In genomic region chr4:98243941-98244929, GRCm38 (mm10) we compare ENCODE assay signal across 8 mouse cellular contexts.
A peak's percentile ranks its signal among the peaks of the same experiment; 100 is the strongest.
DNase-seq lines count a peak whose midpoint lies in the region; ATAC-seq and TF ChIP-seq lines count a peak whose summit lies in the region.

No protein-coding gene starts in this region.

- H3K9ac ChIP-seq in embryonic facial prominence, embryonic 14.5 days (ENCODE audit: low read depth, low read length), result no peak overlapping the region
- no peak overlapping the region for H3K9ac ChIP-seq in heart, embryonic 15.5 days
- no peak overlapping the region for H3K9ac ChIP-seq in kidney, embryonic 14.5 days (ENCODE audit: low read depth, low read length)
- no peak overlapping the region for H3K9ac ChIP-seq in limb, embryonic 15.5 days

- H3K27me3 ChIP-seq in embryonic facial prominence, embryonic 14.5 days (replicated peaks; ENCODE audit: control insufficient read depth, insufficient read depth, low read length), result no peaks in the 10 kb centered on the region
- H3K27me3 ChIP-seq in heart, embryonic 15.5 days, result no peaks in the 10 kb centered on the region
- no peaks in the 10 kb centered on the region for H3K27me3 ChIP-seq in kidney, embryonic 14.5 days (ENCODE audit: control insufficient read depth, insufficient read depth, low read length)
- H3K27me3 ChIP-seq in limb, embryonic 15.5 days, result no peaks in the 10 kb centered on the region

- peaks cover 6% of the 10 kb centered on the region for H3K4me1 ChIP-seq in embryonic facial prominence, embryonic 14.5 days (ENCODE audit: control insufficient read depth, insufficient read depth, low read length)
- peaks cover 9% of the 10 kb centered on the region for H3K4me1 ChIP-seq in heart, embryonic 15.5 days (replicated peaks)
- no peaks in the 10 kb centered on the region for H3K4me1 ChIP-seq in kidney, embryonic 14.5 days (ENCODE audit: control insufficient read depth, insufficient read depth, low read length)
- peaks cover 14% of the 10 kb centered on the region for H3K4me1 ChIP-seq in limb, embryonic 15.5 days
- H3K4me1 ChIP-seq in olfactory bulb, adult 2 months (ENCODE audit: control insufficient read depth, insufficient read depth, low read length), result peaks cover 2% of the 10 kb centered on the region; the same call in 1 of the 2 replicates

- no peak for TF ChIP-seq CTCF in olfactory bulb, adult 2 months (IDR thresholded peaks at IDR 0.05; ENCODE audit: insufficient read depth, low read depth, low read length)

- ATAC-seq in embryonic facial prominence, embryonic 14.5 days (ENCODE audit: low read depth), result peak; percentile 73
- ATAC-seq in heart, embryonic 15.5 days (replicated peaks; ENCODE audit: insufficient number of reproducible peaks, insufficient read depth, low FRiP score, low read depth), result no peak; the same call in 1 of the 2 replicates
- ATAC-seq in kidney, embryonic 14.5 days (ENCODE audit: low FRiP score, low TSS enrichment), result peak; percentile 60
- peak; percentile 67; the same call in 1 of the 2 replicates for ATAC-seq in limb, embryonic 15.5 days (ENCODE audit: insufficient number of reproducible peaks, low FRiP score, low TSS enrichment, low read depth)
- no peak for ATAC-seq in erythroid progenitor cell, adult 5-6 weeks (replicated peaks; ENCODE audit: low FRiP score, poor library complexity, severe bottlenecking)

- H3K9me3 ChIP-seq in embryonic facial prominence, embryonic 14.5 days (ENCODE audit: control insufficient read depth, low read length), result no peaks in the 10 kb centered on the region
- H3K9me3 ChIP-seq in heart, embryonic 15.5 days (replicated peaks), result no peaks in the 10 kb centered on the region
- no peaks in the 10 kb centered on the region for H3K9me3 ChIP-seq in kidney, embryonic 14.5 days (ENCODE audit: control insufficient read depth, low read length)
- H3K9me3 ChIP-seq in limb, embryonic 15.5 days, result no peaks in the 10 kb centered on the region

- H3K4me2 ChIP-seq in embryonic facial prominence, embryonic 14.5 days (ENCODE audit: low read depth, low read length), result peak overlapping the region; percentile 45
- peak overlapping the region; percentile 57 for H3K4me2 ChIP-seq in heart, embryonic 15.5 days
- H3K4me2 ChIP-seq in kidney, embryonic 14.5 days (replicated peaks; ENCODE audit: low read depth, low read length), result peak overlapping the region; percentile 38; the same call in 1 of the 2 replicates
- peak overlapping the region; percentile 39 for H3K4me2 ChIP-seq in limb, embryonic 15.5 days

- no peak for TF ChIP-seq POLR2A in olfactory bulb, adult 2 months (IDR thresholded peaks at IDR 0.05; ENCODE audit: insufficient read depth, low read depth, low read length)

- H3K4me3 ChIP-seq in embryonic facial prominence, embryonic 14.5 days (ENCODE audit: low read depth, low read length), result peak overlapping the region; percentile 11
- H3K4me3 ChIP-seq in heart, embryonic 15.5 days, result peak overlapping the region; percentile 24; the same call in 1 of the 2 replicates
- no peak overlapping the region; the same call in 1 of the 2 replicates for H3K4me3 ChIP-seq in kidney, embryonic 14.5 days (ENCODE audit: low read length)
- peak overlapping the region; percentile 23 for H3K4me3 ChIP-seq in limb, embryonic 15.5 days
- H3K4me3 ChIP-seq in olfactory bulb, adult 2 months (ENCODE audit: insufficient read depth, low read depth, low read length), result peak overlapping the region; percentile 11; the same call in 1 of the 2 replicates

- WGBS in embryonic facial prominence, embryonic 14.5 days, result 5% methylated on average over 14 of the region's 16 CpGs
- 15% methylated on average over 15 of the region's 16 CpGs for whole genome bisulfite sequencing in heart, embryonic 15.5 days
- WGBS in kidney, embryonic 14.5 days, result 11% methylated on average over 15 of the region's 16 CpGs
- WGBS in limb, embryonic 15.5 days, result 3% methylated on average over 15 of the region's 16 CpGs
- 8% methylated on average over 15 of the region's 16 CpGs for WGBS in olfactory bulb, adult 2 months

- DNase-seq in gastrocnemius, adult 18-20 months (ENCODE audit: low spot score), result peak; percentile 34
- DNase-seq in gastrocnemius, adult 8-10 months (ENCODE audit: low spot score in 2 of 2), result no peak
- peak; percentile 80 for DNase-seq in embryonic facial prominence, embryonic 14.5 days (ENCODE audit: low spot score)

- H3K36me3 ChIP-seq in embryonic facial prominence, embryonic 14.5 days (ENCODE audit: control insufficient read depth, insufficient read depth, low read length), result no peaks in the 10 kb centered on the region
- no peaks in the 10 kb centered on the region for H3K36me3 ChIP-seq in heart, embryonic 15.5 days
- no peaks in the 10 kb centered on the region for H3K36me3 ChIP-seq in kidney, embryonic 14.5 days (ENCODE audit: control insufficient read depth, insufficient read depth, low read length)
- no peaks in the 10 kb centered on the region for H3K36me3 ChIP-seq in limb, embryonic 15.5 days

- peak overlapping the region; percentile 71 for H3K27ac ChIP-seq in embryonic facial prominence, embryonic 14.5 days (replicated peaks; ENCODE audit: low read depth, low read length)
- H3K27ac ChIP-seq in heart, embryonic 15.5 days, result peak overlapping the region; percentile 47
- no peak overlapping the region; the same call in 1 of the 2 replicates for H3K27ac ChIP-seq in kidney, embryonic 14.5 days (ENCODE audit: low read depth, low read length)
- peak overlapping the region; percentile 80 for H3K27ac ChIP-seq in limb, embryonic 15.5 days
- H3K27ac ChIP-seq in olfactory bulb, adult 2 months (ENCODE audit: insufficient read depth, low read depth, low read length), result no peak overlapping the region

Comparison
In these comparisons a context has a peak if more than half of its experiments do, and no peak if none do; other contexts are left out.
1. DNase-seq: peak in gastrocnemius, adult 18-20 months (single experiment) and embryonic facial prominence, embryonic 14.5 days (single experiment); none in gastrocnemius, adult 8-10 months (0 of 2).
2. ATAC-seq: peak in embryonic facial prominence, embryonic 14.5 days (single experiment), kidney, embryonic 14.5 days (single experiment) and limb, embryonic 15.5 days (single experiment); none in heart, embryonic 15.5 days (single experiment) and erythroid progenitor cell, adult 5-6 weeks (single experiment).
3. H3K27ac ChIP-seq: peak in embryonic facial prominence, embryonic 14.5 days (single experiment), heart, embryonic 15.5 days (single experiment) and limb, embryonic 15.5 days (single experiment); none in kidney, embryonic 14.5 days (single experiment) and olfactory bulb, adult 2 months (single experiment).
4. Peak in every context shown above with its lines, with median percentiles within 50 percentile points of each other: H3K4me2 ChIP-seq.